Mouse (Mus musculus): ENCODE measurements around the gene Klk1b26.

DNA sequence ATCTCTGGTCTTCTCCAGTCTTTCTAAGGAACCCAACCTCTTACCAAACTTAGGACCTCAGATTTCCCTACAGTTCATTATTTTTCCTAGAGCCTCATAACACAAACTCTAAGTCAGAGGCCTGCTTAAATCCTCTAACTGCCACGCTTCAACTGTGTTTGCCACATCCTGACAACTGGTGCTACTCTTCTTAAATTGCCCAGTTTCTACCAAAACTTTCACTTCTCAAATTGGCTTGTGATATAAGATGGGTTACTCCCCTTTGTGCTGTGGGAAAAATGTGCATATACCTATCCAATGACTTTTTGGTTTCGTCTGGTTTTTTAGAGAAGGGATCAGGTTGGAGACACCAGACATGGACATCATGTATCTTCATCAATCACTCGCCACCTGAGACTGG is 44.9 kb upstream of the Klk1b26 start:
- TF ChIP-seq CTCF (IDR thresholded peaks at IDR 0.05), result no peak
- no peak for TF ChIP-seq POLR2A (IDR thresholded peaks at IDR 0.05; ENCODE audit: insufficient read depth, low read depth, low read length)
- no peak for TF ChIP-seq EP300 (IDR thresholded peaks at IDR 0.05; ENCODE audit: insufficient read depth, low read depth, low read length)
